In the genomic region with DNA sequence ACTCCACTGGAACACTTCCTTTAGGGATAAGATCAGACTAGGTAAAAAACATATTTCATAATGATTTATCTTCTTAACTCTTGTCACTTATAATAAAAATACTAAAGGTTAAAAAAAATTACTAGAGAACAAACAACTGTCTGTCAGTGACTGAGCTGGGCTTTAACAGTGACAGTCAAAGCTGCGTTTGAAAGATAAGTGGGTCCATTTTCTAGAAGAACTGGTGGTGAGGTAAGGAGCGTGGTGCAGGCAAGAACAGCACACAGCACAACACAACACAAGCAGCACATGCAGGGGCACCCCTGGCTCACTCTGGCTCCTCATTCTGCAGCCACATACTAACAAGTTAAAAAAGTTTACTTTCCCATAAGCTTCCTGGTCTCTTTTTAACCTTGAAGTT, we compare ENCODE assay signal across 27 mouse cellular contexts. TPM values are rescaled to one million over a fixed set of nuclear protein-coding genes. Genes with fewer than 3 reads are reported as not detected.
DNase-seq lines count a peak whose midpoint lies in the region; ATAC-seq and TF ChIP-seq lines count a peak whose summit lies in the region.
"Had no signal": no experiment of that assay in that cellular context is flagged by ENCODE, and none has a peak within 500 bp of the region (broad histone marks: within the 10 kb centered on the region; RNA-seq: fewer than 3 reads in every experiment).

No protein-coding gene starts in this region.

- TF ChIP-seq RAD21 in MEL (IDR thresholded peaks at IDR 0.05; ENCODE audit: low read depth, low read length): no peak

- H3K36me3 ChIP-seq in heart, embryonic 12.5 days: peaks cover 19% of the 10 kb centered on the region
- H3K36me3 ChIP-seq in MEL (ENCODE audit: control insufficient read depth in 1 of 2, insufficient read depth in 2 of 2, low read length in 2 of 2): peaks cover 20 to 27% of the 10 kb centered on the region in 2 experiments
- H3K36me3 ChIP-seq in liver, embryonic 15.5 days (replicated peaks): peaks cover 27% of the 10 kb centered on the region

- peaks cover 3% of the 10 kb centered on the region for H3K4me1 ChIP-seq in heart, embryonic 12.5 days (replicated peaks)
- H3K4me1 ChIP-seq in MEL (ENCODE audit: control insufficient read depth in 1 of 2, insufficient read depth in 2 of 2, low read length in 2 of 2): peaks cover 6 to 7% of the 10 kb centered on the region in 2 experiments; a peak in 2 of 4 replicates
- H3K4me1 ChIP-seq in liver, embryonic 15.5 days (replicated peaks): peaks cover 37% of the 10 kb centered on the region
- H3K4me1 ChIP-seq: embryonic facial prominence, embryonic 10.5 days; neural tube, embryonic 12.5 days had no signal

- H3K79me2 ChIP-seq in MEL (ENCODE audit: control insufficient read depth, insufficient read depth, low read length, poor library complexity): peaks cover 43% of the 10 kb centered on the region

- no peak overlapping the region for H3K4me3 ChIP-seq in heart, embryonic 12.5 days
- H3K4me3 ChIP-seq in MEL (ENCODE audit: control insufficient read depth in 1 of 2, insufficient read depth in 1 of 2, low read depth in 2 of 2, low read length in 2 of 2): no peak overlapping the region
- no peak overlapping the region for H3K4me3 ChIP-seq in liver, embryonic 15.5 days (replicated peaks)
- H3K4me3 ChIP-seq: embryonic facial prominence, embryonic 10.5 days; hindbrain, embryonic 13.5 days; neural tube, embryonic 12.5 days had no signal

- no peak overlapping the region for H3K4me2 ChIP-seq in heart, embryonic 12.5 days
- H3K4me2 ChIP-seq in liver, embryonic 15.5 days: peak overlapping the region; percentile 32
- H3K4me2 ChIP-seq: hindbrain, embryonic 13.5 days; neural tube, embryonic 12.5 days had no signal

- H3K9me3 ChIP-seq in heart, embryonic 12.5 days (replicated peaks): no peaks in the 10 kb centered on the region
- H3K9me3 ChIP-seq in MEL (replicated peaks; ENCODE audit: insufficient read depth, low read length): no peaks in the 10 kb centered on the region
- no peaks in the 10 kb centered on the region for H3K9me3 ChIP-seq in liver, embryonic 15.5 days (replicated peaks)
- H3K9me3 ChIP-seq: embryonic facial prominence, embryonic 10.5 days; hindbrain, embryonic 13.5 days; neural tube, embryonic 12.5 days had no signal

- 61% methylated on average over 2 of the region's 2 CpGs for WGBS in heart, embryonic 12.5 days
- WGBS in liver, embryonic 15.5 days (ENCODE audit: insufficient replicate concordance): 12% methylated on average over 2 of the region's 2 CpGs

- H3K9ac ChIP-seq in heart, embryonic 12.5 days: no peak overlapping the region
- H3K9ac ChIP-seq in MEL (ENCODE audit: control insufficient read depth, low read depth, low read length, poor library complexity, severe bottlenecking): no peak overlapping the region
- H3K9ac ChIP-seq in liver, embryonic 15.5 days: no peak overlapping the region
- H3K9ac ChIP-seq: forebrain, postnatal 0 days; hindbrain, embryonic 13.5 days; neural tube, embryonic 12.5 days had no signal

- no peaks in the 10 kb centered on the region for H3K27me3 ChIP-seq in heart, embryonic 12.5 days (replicated peaks)
- H3K27me3 ChIP-seq in MEL (ENCODE audit: control insufficient read depth in 1 of 2, insufficient read depth in 2 of 2, low read length in 2 of 2): no peaks in the 10 kb centered on the region
- H3K27me3 ChIP-seq in liver, embryonic 15.5 days: no peaks in the 10 kb centered on the region
- H3K27me3 ChIP-seq: hindbrain, embryonic 13.5 days; neural tube, embryonic 12.5 days had no signal

- TF ChIP-seq CTCF in MEL (IDR thresholded peaks at IDR 0.05 in 2 of 3, conservative IDR thresholded peaks at IDR 0.05 in 1 of 3; ENCODE audit: control insufficient read depth in 1 of 3, insufficient read depth in 1 of 3, low read depth in 2 of 3, low read length in 3 of 3, poor library complexity in 1 of 3, severe bottlenecking in 1 of 3): no peak

- intact Hi-C loops in heart, postnatal 25 days (cut with DNase I): loop anchor here (10.0 kb wide), 1 partner anchor 186 kb away; no protein-coding TSS in a partner anchor

- no peak for TF ChIP-seq POLR2A in MEL (IDR thresholded peaks at IDR 0.05; ENCODE audit: control insufficient read depth in 1 of 2, insufficient read depth in 1 of 2, low read depth in 1 of 2, low read length in 2 of 2, poor library complexity in 1 of 2)

- no peak for DNase-seq in heart, postnatal 25 days (ENCODE audit: low spot score)
- peak; percentile 62 for DNase-seq in MEL (ENCODE audit: low read depth, low spot score)
- DNase-seq in adrenal gland, adult (ENCODE audit: inconsistent age in 2 of 2, low spot score in 1 of 2): no peak
- no peak for DNase-seq in urinary bladder, adult 18-20 months (ENCODE audit: low spot score in 2 of 2)
- no peak for DNase-seq in layer of hippocampus, postnatal 25 days (ENCODE audit: extremely low spot score in 1 of 2, low spot score in 1 of 2)
- DNase-seq: adrenal gland, postnatal 10 days; cerebellum, adult 9-10 months; forebrain, postnatal 0 days; gastrocnemius, postnatal 25 days; heart, postnatal 36 days; kidney, adult 8-10 months; kidney, postnatal 10 days; left cerebral cortex, postnatal 4 days; lung, adult 18-20 months; lung, postnatal 10 days; midbrain, embryonic 14.5 days; retina, postnatal 1 day; thymus, adult 18-20 months; thymus, postnatal 4 days had no signal

- TF ChIP-seq EP300 in MEL (IDR thresholded peaks at IDR 0.05; ENCODE audit: low read depth in 1 of 2, low read length in 2 of 2): peak; percentile 43 to 55; a peak in 3 of 4 replicates

- ATAC-seq in heart, embryonic 12.5 days (ENCODE audit: insufficient number of reproducible peaks, low FRiP score): peak; percentile 75; the same call in 1 of the 2 replicates
- ATAC-seq in erythroid progenitor cell, adult 5-6 weeks (replicated peaks; ENCODE audit: low FRiP score, poor library complexity, severe bottlenecking): peak; percentile 71
- ATAC-seq in liver, embryonic 15.5 days (ENCODE audit: insufficient read depth): peak; percentile 89
- ATAC-seq: CD4-positive, CD25-positive, alpha-beta regulatory T cell, adult 4 months; forebrain, postnatal 0 days; inflammation-experienced regulatory T-cells, adult 6 months had no signal

- H3K27ac ChIP-seq in heart, embryonic 12.5 days (ENCODE audit: poor library complexity, severe bottlenecking): no peak overlapping the region
- H3K27ac ChIP-seq in MEL (ENCODE audit: control insufficient read depth, low read depth, low read length): no peak overlapping the region
- peak overlapping the region; percentile 61 for H3K27ac ChIP-seq in liver, embryonic 15.5 days (replicated peaks)
- H3K27ac ChIP-seq: embryonic facial prominence, embryonic 10.5 days; hindbrain, embryonic 13.5 days; neural tube, embryonic 12.5 days had no signal

TF ChIP-seq in MEL, 35 proteins besides CTCF, POLR2A, EP300 and RAD21 (continues in another document):
- TF ChIP-seq MAX (IDR thresholded peaks at IDR 0.05; ENCODE audit: low read length) (0 out of 2 replicates have a peak, but pooled peaks have one; percentile 48), ELF1 (IDR thresholded peaks at IDR 0.05; ENCODE audit: low read depth, low read length) (no peak), ZNF384 (IDR thresholded peaks at IDR 0.05; ENCODE audit: low read depth, low read length) (peak; percentile 68; the same call in 1 of the 2 replicates), MAFK (IDR thresholded peaks at IDR 0.05; ENCODE audit: borderline replicate concordance, low read depth, low read length) (no peak), NRF1 (IDR thresholded peaks at IDR 0.05; ENCODE audit: insufficient read depth, low read depth, low read length, poor library complexity, severe bottlenecking) (no peak), UBTF (IDR thresholded peaks at IDR 0.05; ENCODE audit: borderline replicate concordance, insufficient read depth, low read depth, low read length) (no peak), GATA1 (IDR thresholded peaks at IDR 0.05; ENCODE audit: low read depth, low read length) (peak; percentile 48; the same call in 1 of the 2 replicates), CHD2 (IDR thresholded peaks at IDR 0.05; ENCODE audit: low read length) (no peak), JUND (IDR thresholded peaks at IDR 0.05; ENCODE audit: low read depth, low read length) (no peak), USF2 (IDR thresholded peaks at IDR 0.05; ENCODE audit: borderline replicate concordance in 1 of 2, insufficient read depth in 1 of 2, low read depth in 1 of 2, low read length in 2 of 2) (no peak), RCOR1 (IDR thresholded peaks at IDR 0.05; ENCODE audit: low read depth, low read length) (no peak), BHLHE40 (IDR thresholded peaks at IDR 0.05; ENCODE audit: borderline replicate concordance, low read depth, low read length) (no peak), ZKSCAN1 (IDR thresholded peaks at IDR 0.05; ENCODE audit: low read depth, low read length) (no peak), TAL1 (IDR thresholded peaks at IDR 0.05; ENCODE audit: low read length) (peak; percentile 79), POLR2AphosphoS5 (IDR thresholded peaks at IDR 0.05; ENCODE audit: borderline replicate concordance, low read depth, low read length) (no peak), NELFE (IDR thresholded peaks at IDR 0.05; ENCODE audit: low read depth, low read length) (no peak)

RNA-seq across cellular contexts. Expression of a gene that starts 7.7 kb away (rescaled TPM):
- 34.2 and 35.0 TPM in 2 replicates for polyA plus RNA-seq in heart, embryonic 12.5 days (2016; fragmentation: Nextera tagmentation; extraction: Ambion mirVana)
- total RNA-seq in heart, postnatal 25 days (2021): 10 to 100 TPM; 10.1 to 10.9 TPM
- total RNA-seq in MEL (2012; rRNA removed): 0.08 and 0.20 TPM in 2 replicates
- polyA plus RNA-seq in MEL (2012; ENCODE audit: insufficient read depth in 1 of 2, insufficient read length in 2 of 2, low read depth in 1 of 2, low replicate concordance in 2 of 2, missing spikeins in 1 of 2): under 1 TPM in 1 of 2 experiments, not detected in 1; 0.29 TPM
- total RNA-seq in erythroid progenitor cell, adult 5-6 weeks (2015; ENCODE audit: low replicate concordance): 1.1 and 5.0 TPM in 2 replicates
- total RNA-seq in erythroid progenitor cell, adult 5-6 weeks (2017; ENCODE audit: low replicate concordance): 4.0 and 17.5 TPM in 2 replicates
- 9.3 and 9.5 TPM in 2 replicates for polyA plus RNA-seq in liver, embryonic 15.5 days (2015; fragmentation: Nextera tagmentation; extraction: Ambion mirVana)
- total RNA-seq in layer of hippocampus, postnatal 25 days (2021): 10 to 100 TPM; 27.0 to 28.4 TPM

RNA-seq across cellular contexts. Expression of a gene that starts 7.7 kb away (rescaled TPM):
- 74.3 and 75.7 TPM in 2 replicates for polyA plus RNA-seq in heart, embryonic 12.5 days (2016; fragmentation: Nextera tagmentation; extraction: Ambion mirVana)
- total RNA-seq in heart, postnatal 25 days (2021): 10 to 100 TPM; 86.9 to 87.0 TPM
- total RNA-seq in MEL (2012; rRNA removed): 66.2 and 77.1 TPM in 2 replicates
- 100 to 1,000 TPM in 1 of 2 experiments, 10 to 100 TPM in 1; 65.3 to 131 TPM for polyA plus RNA-seq in MEL (2012; ENCODE audit: insufficient read depth in 1 of 2, insufficient read length in 2 of 2, low read depth in 1 of 2, low replicate concordance in 2 of 2, missing spikeins in 1 of 2)
- total RNA-seq in erythroid progenitor cell, adult 5-6 weeks (2015; ENCODE audit: low replicate concordance): 60.5 and 85.1 TPM in 2 replicates
- total RNA-seq in erythroid progenitor cell, adult 5-6 weeks (2017; ENCODE audit: low replicate concordance): 143 and 182 TPM in 2 replicates
- polyA plus RNA-seq in liver, embryonic 15.5 days (2015; fragmentation: Nextera tagmentation; extraction: Ambion mirVana): 36.2 and 39.5 TPM in 2 replicates
- 100 to 1,000 TPM; 104 to 118 TPM for total RNA-seq in layer of hippocampus, postnatal 25 days (2021)
